Mouse (Mus musculus) myocyte (in vitro differentiated cells): ENCODE measurements around the gene Cnfn.

Experiments
- CEBPB ChIP-seq: IDR thresholded peaks from 2 replicates; pipeline ENCODE4 v1.6.1; 2011; ENCODE audit warnings: mild to moderate bottlenecking, moderate library complexity; ENCODE audit not compliant: poor library complexity, insufficient read depth, severe bottlenecking
- E2F4 ChIP-seq: IDR thresholded peaks from one replicate; pipeline ENCODE4 v1.6.1; 2011; ENCODE audit warnings: mild to moderate bottlenecking, control low read depth, moderate library complexity; ENCODE audit not compliant: insufficient read depth
- MYOD1 ChIP-seq, 3 experiments: IDR thresholded peaks; one replicate each; pipeline ENCODE4 v1.6.1; 2011; ENCODE audit warnings: control low read depth in 2 of 3, low read depth in 2 of 3, mild to moderate bottlenecking in 2 of 3, moderate library complexity in 1 of 3; ENCODE audit not compliant: insufficient read length in 2 of 3, control insufficient read depth in 1 of 3
- POLR2A ChIP-seq: IDR thresholded peaks from one replicate; pipeline ENCODE4 v1.6.1; 2011; ENCODE audit warnings: low read depth, mild to moderate bottlenecking, control low read depth, moderate library complexity; ENCODE audit not compliant: insufficient read length
- POLR2AphosphoS2 ChIP-seq: IDR thresholded peaks from one replicate; pipeline ENCODE4 v1.6.1; 2011; ENCODE audit warnings: low read depth, control low read depth; ENCODE audit not compliant: insufficient read length
- REST ChIP-seq: IDR thresholded peaks from one replicate; pipeline ENCODE4 v1.6.1; 2011; ENCODE audit warnings: mild to moderate bottlenecking, control low read depth, moderate library complexity; ENCODE audit not compliant: insufficient read depth, insufficient read length
- TCF12 ChIP-seq: IDR thresholded peaks from one replicate; pipeline ENCODE4 v1.6.1; 2011; ENCODE audit warnings: mild to moderate bottlenecking, control low read depth; ENCODE audit not compliant: poor library complexity, insufficient read depth, severe bottlenecking
- TCF3 ChIP-seq: IDR thresholded peaks from one replicate; pipeline ENCODE4 v1.6.1; 2011; ENCODE audit warnings: low read depth, control low read depth; ENCODE audit not compliant: insufficient read length

DNA sequence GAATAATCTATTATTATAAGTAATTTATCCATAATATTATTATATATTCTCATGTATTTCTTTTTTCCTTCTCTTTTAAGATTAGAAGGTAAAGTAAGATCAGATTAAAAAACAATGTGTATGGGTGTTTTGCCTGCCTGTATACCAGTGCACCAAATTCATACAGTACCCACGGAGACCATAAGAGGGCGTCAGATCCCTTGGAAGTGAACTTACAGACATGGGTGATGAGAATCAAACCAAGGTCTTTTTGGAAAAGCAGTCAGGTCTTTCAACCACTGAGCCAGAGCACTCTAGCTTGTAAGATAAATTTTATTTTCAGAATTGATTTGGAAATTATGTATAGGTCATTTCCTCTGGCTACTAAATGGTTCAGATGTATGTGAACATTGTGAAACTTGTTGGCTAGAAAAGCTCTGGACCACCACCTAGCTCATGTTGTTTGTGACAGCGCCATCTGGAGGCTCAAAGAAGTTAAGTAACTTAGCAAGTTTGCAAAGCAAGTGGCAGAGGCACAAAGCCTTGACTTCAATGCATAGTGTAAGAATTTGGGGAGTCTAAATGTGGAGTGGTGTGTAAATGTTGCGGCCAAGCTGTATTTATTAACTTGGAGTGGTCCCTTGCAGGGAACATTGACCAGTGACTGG lies 39.7 kb upstream of the Cnfn start:
- TF ChIP-seq POLR2A (no peak), CEBPB (no peak), E2F4 (no peak), POLR2AphosphoS2 (no peak), TCF3 (no peak), TCF12 (no peak), MYOD1 (IDR thresholded peaks at IDR 0.05; ENCODE audit: control insufficient read depth in 1 of 3, insufficient read length in 2 of 3, low read depth in 2 of 3) (no peak), REST (no peak)
